Mouse (Mus musculus) bone marrow, adult 2 months (tissue): ENCODE results near the gene Camta1.

Experiments used
- CTCF ChIP-seq: fragments of 200-500 bp; IDR thresholded peaks from 2 replicates; pipeline ENCODE4 v1.5.1; 2011; ENCODE audit warnings: low read length, control low read depth; ENCODE audit not compliant: control insufficient read depth, insufficient read depth
- POLR2A ChIP-seq: fragments of 200-500 bp; IDR thresholded peaks from 2 replicates; pipeline ENCODE4 v1.6.1; 2011; ENCODE audit warnings: low read depth, mild to moderate bottlenecking, control low read depth, low read length, borderline replicate concordance; ENCODE audit not compliant: control insufficient read depth

- TF ChIP-seq CTCF (no peak), POLR2A (no peak)
Observed at GRCm38 (mm10) chr4:151111226-151111625, 750.5 kb downstream of the Camta1 start.
